Mouse (Mus musculus) erythroblast, embryonic 14.5 days (primary cell): ENCODE measurements around the gene Hnrnpl. TPM values are rescaled to one million over a fixed set of nuclear protein-coding genes. Genes with fewer than 3 reads are reported as not detected.

Source experiments
- H3K27me3 ChIP-seq: 2 replicates; pipeline ENCODE4 v1.6.1; 2012; ENCODE audit warnings: inconsistent platforms; ENCODE audit not compliant: control insufficient read depth
- H3K36me3 ChIP-seq: 2 replicates; pipeline ENCODE4 v1.6.1; 2012; ENCODE audit warnings: mild to moderate bottlenecking, inconsistent platforms; ENCODE audit not compliant: control insufficient read depth
- H3K4me1 ChIP-seq: 2 replicates; pipeline ENCODE4 v1.6.1; 2012; ENCODE audit warnings: inconsistent platforms; ENCODE audit not compliant: control insufficient read depth
- H3K4me3 ChIP-seq: replicated peaks from 2 replicates; pipeline ENCODE3; 2012; ENCODE audit warnings: moderate library complexity, mild to moderate bottlenecking, inconsistent platforms
- H3K9me3 ChIP-seq: 2 replicates; pipeline ENCODE4 v1.6.1; 2012; ENCODE audit warnings: low read length, inconsistent platforms, mixed read lengths; ENCODE audit not compliant: control insufficient read depth
- GATA1 ChIP-seq: IDR thresholded peaks from 2 replicates; pipeline ENCODE4 v1.6.1; 2012; ENCODE audit warnings: low read length, inconsistent platforms, mixed read lengths
- TAL1 ChIP-seq: IDR thresholded peaks from 3 replicates; pipeline ENCODE4 v1.6.1; 2012; ENCODE audit warnings: low read length, inconsistent platforms, mixed read lengths
- polyA plus RNA-seq: library from polyadenylated mRNA; stranded (reverse); fragments of >175 nt; gene quantifications from 2 replicates; pipeline ENCODE4 v1.2.3, GENCODE M21; 2012

Hnrnpl gene
- 24.2 and 25.1 TPM in 2 replicates for polyA plus RNA-seq

DNA sequence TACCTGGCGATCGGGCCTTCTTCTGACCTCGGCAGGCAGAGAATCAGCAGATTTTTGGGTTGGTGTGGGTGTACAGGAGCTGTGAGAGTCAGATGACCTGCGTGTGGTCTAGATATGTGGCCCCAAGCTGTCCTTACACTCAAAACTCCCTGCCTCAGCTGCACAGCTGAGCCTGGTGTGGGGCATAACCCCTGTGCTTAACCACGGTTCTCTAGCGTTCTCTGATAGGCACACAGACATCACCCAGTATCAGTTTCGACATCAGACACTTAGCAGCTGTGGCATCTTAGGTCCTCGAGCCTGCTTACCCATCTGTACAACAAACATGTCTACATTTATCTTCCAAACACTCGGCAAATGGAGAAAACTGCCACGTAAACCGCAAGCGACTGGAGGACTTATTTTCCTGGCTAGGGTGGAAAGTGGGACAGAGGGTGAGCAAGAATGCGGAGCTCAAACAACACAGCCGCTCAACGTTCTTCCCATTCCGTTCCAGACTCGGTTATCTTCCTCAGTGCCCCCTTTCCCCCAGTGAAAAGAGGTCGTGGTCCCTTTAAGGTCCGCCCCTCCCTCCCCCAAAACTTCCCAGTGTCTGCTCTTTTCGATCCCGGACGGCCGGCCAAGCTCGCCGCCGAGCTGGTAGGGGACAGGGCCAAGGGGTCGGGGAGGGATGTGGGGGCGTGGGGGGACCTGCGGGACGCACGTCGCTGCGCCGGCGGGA lies at the start of gene Hnrnpl:
Hnrnpl (plus strand) TSS at position 321 of the 721 bp plus-strand sequence.
- H3K36me3 ChIP-seq, result peaks cover 17% of the 10 kb centered on the region
- H3K27me3 ChIP-seq, result no peaks in the 10 kb centered on the region

GRCm38 (mm10) chr7:28758623-28759022 lies 49.7 kb upstream of the Hnrnpl start:
- no peak for TF ChIP-seq GATA1
- no peak for TF ChIP-seq TAL1
- peaks cover 55% of the 10 kb centered on the region for H3K36me3 ChIP-seq
- H3K9me3 ChIP-seq, result no peaks in the 10 kb centered on the region
- peaks cover 23% of the 10 kb centered on the region for H3K27me3 ChIP-seq
- no peaks in the 10 kb centered on the region for H3K4me1 ChIP-seq
- no peak overlapping the region for H3K4me3 ChIP-seq

More for the DNA sequence above, at the start of gene Hnrnpl:
- TF ChIP-seq TAL1, result no peak
- TF ChIP-seq GATA1, result no peak
- Histone ChIP-seq H3K4me3 (peak within 1 kb of the TSS; percentile 93), H3K9me3 (no peaks in the 10 kb centered on the region), H3K4me1 (peaks cover 55% of the 10 kb centered on the region)

DNA sequence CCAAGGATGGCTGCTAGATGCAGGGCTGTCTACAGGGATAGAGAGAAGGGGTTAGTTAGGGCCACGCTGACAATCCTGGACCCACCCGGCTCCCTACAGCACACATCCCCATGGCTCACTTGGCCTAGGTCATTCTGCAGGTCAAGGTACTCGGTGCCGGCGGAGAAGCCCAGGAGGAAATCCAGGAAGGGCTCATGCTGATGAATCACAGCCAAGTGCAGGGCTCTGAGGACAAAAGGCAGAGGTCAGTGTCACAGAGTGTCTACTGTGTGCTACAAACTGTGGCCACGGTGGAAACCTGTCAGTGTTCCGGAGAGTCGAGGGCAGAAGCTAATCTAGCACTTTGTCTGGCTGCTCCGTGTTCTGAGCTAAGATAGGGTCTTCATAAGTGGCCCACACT lies 46.4 kb upstream of the Hnrnpl start:
- peaks cover 52% of the 10 kb centered on the region for H3K36me3 ChIP-seq

GRCm38 (mm10) chr7:28765211-28765610 lies 43.1 kb upstream of the Hnrnpl start:
- H3K4me3 ChIP-seq, result peak overlapping the region; percentile 81
- H3K27me3 ChIP-seq, result no peaks in the 10 kb centered on the region
- H3K4me1 ChIP-seq, result peaks cover 51% of the 10 kb centered on the region
- TF ChIP-seq GATA1, result no peak
- TF ChIP-seq TAL1, result no peak
- peaks cover 28% of the 10 kb centered on the region for H3K36me3 ChIP-seq
- H3K9me3 ChIP-seq, result no peaks in the 10 kb centered on the region

More for the DNA sequence above, 46.4 kb upstream of the Hnrnpl start:
- H3K9me3 ChIP-seq, result no peaks in the 10 kb centered on the region
- peaks cover 19% of the 10 kb centered on the region for H3K4me1 ChIP-seq
- no peak overlapping the region for H3K4me3 ChIP-seq
- peaks cover 5% of the 10 kb centered on the region for H3K27me3 ChIP-seq
- no peak for TF ChIP-seq GATA1
- no peak for TF ChIP-seq TAL1

DNA sequence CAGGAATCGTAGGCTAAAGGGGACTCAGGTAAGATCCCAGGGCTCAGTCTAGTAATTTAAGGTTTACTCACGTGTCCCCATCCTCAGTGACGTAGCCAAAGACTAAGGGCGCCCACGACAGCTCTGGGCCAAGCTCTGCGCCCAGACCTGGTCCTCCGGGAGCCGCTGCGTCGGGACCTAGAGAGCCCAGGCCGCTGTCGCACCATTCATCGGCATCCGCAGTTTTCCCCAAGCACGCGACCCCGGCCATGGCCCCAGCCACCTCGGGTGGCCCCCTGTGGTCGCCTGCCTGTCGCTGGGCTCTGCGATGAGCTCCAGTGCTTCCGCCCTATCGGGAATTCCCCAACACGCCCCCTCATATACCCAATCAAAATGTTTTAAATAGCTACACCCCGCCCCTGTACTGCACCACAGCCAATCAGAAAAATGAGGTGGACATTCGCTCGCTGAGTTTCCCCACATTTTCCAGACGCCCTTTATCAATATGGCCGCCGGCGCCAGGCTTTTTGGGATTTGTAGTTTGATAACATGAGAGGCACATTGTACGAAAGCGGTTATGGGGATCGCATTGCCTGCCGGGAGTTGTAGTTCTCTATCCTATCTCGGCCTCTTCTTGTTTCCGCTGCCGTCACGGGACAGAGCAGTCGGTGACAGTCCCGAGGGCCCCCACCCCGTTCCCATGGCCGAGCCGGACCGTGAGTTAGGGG lies 42.0 kb upstream of the Hnrnpl start, which contains the start of gene Sirt2:
Sirt2 (plus strand) TSS at position 563 of the 707 bp plus-strand sequence.
- Histone ChIP-seq H3K9me3 (no peaks in the 10 kb centered on the region), H3K4me1 (peaks cover 62% of the 10 kb centered on the region), H3K27me3 (no peaks in the 10 kb centered on the region), H3K4me3 (peak within 1 kb of the TSS; percentile 81), H3K36me3 (peaks cover 18% of the 10 kb centered on the region)
- TF ChIP-seq TAL1 (no peak), GATA1 (peak; percentile 15; the same call in 1 of the 2 replicates)

DNA sequence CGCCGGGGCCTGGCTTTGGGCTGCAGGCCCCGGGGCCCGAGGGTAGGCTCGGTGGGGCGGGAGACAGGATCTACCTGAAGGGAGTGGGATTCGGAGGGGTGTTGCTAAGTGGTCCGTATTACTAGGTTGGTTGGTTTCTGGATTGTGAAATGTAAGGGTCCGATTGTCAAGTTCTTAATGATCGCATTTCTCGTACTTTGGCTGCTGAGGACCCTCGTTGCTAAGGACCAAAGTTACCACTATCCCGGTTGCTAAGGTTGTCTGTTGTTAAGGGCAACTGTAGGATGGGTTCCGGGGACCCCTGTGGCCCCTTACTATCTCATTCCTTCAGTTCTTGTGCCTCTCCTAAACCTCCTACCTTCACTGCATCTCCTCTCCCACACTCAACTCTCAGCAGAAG lies 41.4 kb upstream of the Hnrnpl start:
- TF ChIP-seq GATA1, result no peak
- TF ChIP-seq TAL1, result no peak
- peaks cover 68% of the 10 kb centered on the region for H3K4me1 ChIP-seq
- peaks cover 15% of the 10 kb centered on the region for H3K36me3 ChIP-seq
- H3K4me3 ChIP-seq, result peak overlapping the region; percentile 81
- H3K27me3 ChIP-seq, result no peaks in the 10 kb centered on the region
- no peaks in the 10 kb centered on the region for H3K9me3 ChIP-seq

DNA sequence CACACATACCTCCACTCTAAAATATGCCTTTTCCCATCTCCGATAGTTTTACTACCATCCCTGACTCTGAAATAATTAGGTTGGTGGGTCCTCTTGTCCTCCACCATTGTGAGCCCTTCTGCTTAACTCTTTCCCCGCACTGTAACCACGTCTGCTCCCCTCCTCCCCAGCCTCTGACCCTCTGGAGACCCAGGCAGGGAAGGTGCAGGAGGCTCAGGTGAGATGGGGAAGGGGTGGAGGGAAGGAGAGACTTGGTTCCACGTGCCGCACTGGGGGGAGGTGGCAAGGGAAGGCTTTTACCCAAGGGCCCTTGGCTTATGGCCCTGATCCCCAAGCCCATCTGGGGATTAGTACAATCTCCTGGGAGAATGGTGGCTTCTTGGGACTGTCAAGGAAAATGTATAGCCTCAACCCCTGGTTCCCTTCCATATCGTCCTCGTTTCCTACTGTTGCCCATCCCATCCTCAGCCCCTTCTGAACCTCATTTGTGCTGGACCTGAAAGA lies 40.8 kb upstream of the Hnrnpl start, which contains the start of gene Nfkbib:
Nfkbib (minus strand) TSS at position 51 of the 504 bp plus-strand sequence.
- H3K4me1 ChIP-seq, result peaks cover 68% of the 10 kb centered on the region
- H3K36me3 ChIP-seq, result peaks cover 12% of the 10 kb centered on the region
- peak within 1 kb of the TSS; percentile 81 for H3K4me3 ChIP-seq
- no peaks in the 10 kb centered on the region for H3K9me3 ChIP-seq
- no peaks in the 10 kb centered on the region for H3K27me3 ChIP-seq
- no peak for TF ChIP-seq TAL1
- TF ChIP-seq GATA1, result no peak

GRCm38 (mm10) chr7:28769414-28769958 lies 38.9 kb upstream of the Hnrnpl start:
- no peaks in the 10 kb centered on the region for H3K27me3 ChIP-seq
- no peak for TF ChIP-seq TAL1
- no peak for TF ChIP-seq GATA1
- no peak overlapping the region for H3K4me3 ChIP-seq
- peaks cover 14% of the 10 kb centered on the region for H3K36me3 ChIP-seq
- no peaks in the 10 kb centered on the region for H3K9me3 ChIP-seq
- H3K4me1 ChIP-seq, result peaks cover 68% of the 10 kb centered on the region

DNA sequence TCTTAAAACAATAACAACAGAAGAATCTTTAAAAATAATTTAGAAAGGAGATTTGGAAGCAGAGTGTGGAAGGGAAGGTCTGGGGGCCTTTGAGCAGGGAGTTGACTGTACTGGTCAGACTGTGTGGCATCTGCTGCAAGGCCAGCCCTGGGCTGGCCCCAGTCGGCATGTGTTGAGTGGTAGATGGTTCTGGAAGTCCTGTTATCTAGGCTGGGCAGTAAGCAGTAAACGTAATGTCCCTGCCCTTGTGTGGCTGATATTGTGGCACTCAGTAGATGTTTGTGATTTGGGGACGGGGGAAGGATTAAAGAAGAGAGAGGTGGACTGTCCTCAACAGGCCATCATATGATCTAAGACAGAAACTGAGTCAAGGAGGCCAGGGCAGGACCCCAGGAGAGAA lies 38.0 kb upstream of the Hnrnpl start:
- Histone ChIP-seq H3K27me3 (no peaks in the 10 kb centered on the region), H3K9me3 (no peaks in the 10 kb centered on the region), H3K4me1 (peaks cover 59% of the 10 kb centered on the region), H3K36me3 (peaks cover 16% of the 10 kb centered on the region), H3K4me3 (no peak overlapping the region)
- TF ChIP-seq TAL1 (peak; percentile 36; the same call in 1 of the 3 replicates), GATA1 (no peak)
